ENCODE assay signal across 22 mouse cellular contexts in the genomic region with DNA sequence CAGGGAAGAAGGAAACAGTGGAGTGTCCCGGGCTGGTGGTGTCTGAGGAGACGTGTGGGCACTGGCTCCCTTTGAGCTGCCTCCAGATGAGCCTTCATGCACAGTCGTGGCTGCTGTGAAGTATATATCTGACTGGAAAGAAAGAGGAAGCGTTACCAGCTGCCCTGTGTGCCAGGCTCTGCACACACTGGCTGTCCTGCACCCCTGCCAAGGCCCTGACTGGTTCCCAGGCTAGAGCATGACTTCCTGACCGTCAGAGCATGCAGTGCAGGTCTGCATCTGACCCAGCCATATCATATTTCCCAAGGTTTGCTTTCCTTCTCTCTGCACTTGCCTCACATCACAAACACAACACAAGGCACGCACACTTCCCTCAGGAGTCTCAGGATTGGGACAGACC. TPM values are rescaled to one million over a fixed set of nuclear protein-coding genes. Genes with fewer than 3 reads are reported as not detected.
DNase-seq lines count a peak whose midpoint lies in the region; ATAC-seq and TF ChIP-seq lines count a peak whose summit lies in the region.
"Had no signal": no experiment of that assay in that cellular context is flagged by ENCODE, and none has a peak within 500 bp of the region (broad histone marks: within the 10 kb centered on the region; RNA-seq: fewer than 3 reads in every experiment).

No protein-coding gene starts in this region.

- DNase-seq in kidney, adult 18-20 months, result no peak
- peak; percentile 70 for DNase-seq in 416B (ENCODE audit: low read depth)
- peak; percentile 36 for DNase-seq in brain, adult 2 months (ENCODE audit: low read depth, low spot score)
- no peak for DNase-seq in cerebellum, adult 11-12 months
- DNase-seq in gastrocnemius, adult 8-10 months (ENCODE audit: low spot score in 2 of 2), result no peak
- DNase-seq in left cerebral cortex, adult 2 months (ENCODE audit: extremely low spot score in 1 of 2, low spot score in 2 of 2), result no peak
- DNase-seq: adrenal gland, adult 2 months; adrenal gland, postnatal 25 days; cerebellum, adult 11 months; cerebellum, adult 9-10 months; cerebellum, postnatal 25 days; forebrain, postnatal 0 days; gastrocnemius, postnatal 25 days; heart, postnatal 14 days had no signal

- intact Hi-C loops in left cerebral cortex, adult 2 months (cut with DNase I), result loop anchor here (5.0 to 10.0 kb wide), 2 partner anchors 140 to 413 kb away; partner anchors contain the start of gene Garnl3

- H3K9ac ChIP-seq in kidney, embryonic 14.5 days (ENCODE audit: low read depth, low read length), result no peak overlapping the region
- H3K9ac ChIP-seq: forebrain, embryonic 13.5 days; forebrain, postnatal 0 days; heart, embryonic 15.5 days; hindbrain, embryonic 14.5 days had no signal

- H3K4me2 ChIP-seq in kidney, embryonic 14.5 days (replicated peaks; ENCODE audit: low read depth, low read length), result no peak overlapping the region
- H3K4me2 ChIP-seq: forebrain, embryonic 13.5 days; heart, embryonic 11.5 days; heart, embryonic 15.5 days; hindbrain, embryonic 14.5 days had no signal

- ATAC-seq in kidney, embryonic 14.5 days (ENCODE audit: low FRiP score, low TSS enrichment), result peak; percentile 62; the same call in 1 of the 2 replicates
- peak; percentile 40; the same call in 1 of the 2 replicates for ATAC-seq in megakaryocyte, adult 5-6 weeks (ENCODE audit: poor library complexity, severe bottlenecking)
- ATAC-seq: forebrain, embryonic 13.5 days; forebrain, postnatal 0 days had no signal

- H3K27me3 ChIP-seq in kidney, embryonic 14.5 days (ENCODE audit: control insufficient read depth, insufficient read depth, low read length), result no peaks in the 10 kb centered on the region
- H3K27me3 ChIP-seq: forebrain, embryonic 13.5 days; heart, embryonic 15.5 days had no signal

- 0 out of 2 replicates have a peak, but pooled peaks cover 2% of the 10 kb centered on the region for H3K4me1 ChIP-seq in kidney, embryonic 14.5 days (ENCODE audit: control insufficient read depth, insufficient read depth, low read length)
- H3K4me1 ChIP-seq: forebrain, embryonic 13.5 days; heart, embryonic 15.5 days; hindbrain, embryonic 10.5 days had no signal

- H3K36me3 ChIP-seq in kidney, embryonic 14.5 days (ENCODE audit: control insufficient read depth, insufficient read depth, low read length), result no peaks in the 10 kb centered on the region
- H3K36me3 ChIP-seq: embryonic facial prominence, embryonic 10.5 days; heart, embryonic 15.5 days; hindbrain, embryonic 10.5 days had no signal

- no peak overlapping the region for H3K4me3 ChIP-seq in kidney, embryonic 14.5 days (ENCODE audit: low read length)
- H3K4me3 ChIP-seq in left cerebral cortex, adult 2 months, result no peak overlapping the region
- H3K4me3 ChIP-seq: embryonic facial prominence, embryonic 10.5 days; forebrain, embryonic 13.5 days; heart, embryonic 15.5 days; hindbrain, embryonic 10.5 days had no signal

- WGBS in kidney, embryonic 14.5 days, result 38% methylated on average over 6 of the region's 6 CpGs

- no peak overlapping the region for H3K27ac ChIP-seq in kidney, embryonic 14.5 days (ENCODE audit: low read depth, low read length)
- H3K27ac ChIP-seq in left cerebral cortex, adult 2 months, result no peak overlapping the region
- H3K27ac ChIP-seq: embryonic facial prominence, embryonic 10.5 days; forebrain, embryonic 13.5 days; heart, embryonic 15.5 days; hindbrain, embryonic 10.5 days; hindbrain, embryonic 14.5 days had no signal

- no peaks in the 10 kb centered on the region for H3K9me3 ChIP-seq in kidney, embryonic 14.5 days (ENCODE audit: control insufficient read depth, low read length)
- H3K9me3 ChIP-seq: embryonic facial prominence, embryonic 10.5 days; forebrain, embryonic 13.5 days; heart, embryonic 15.5 days; hindbrain, embryonic 10.5 days had no signal

- no peak for TF ChIP-seq CTCF in left cerebral cortex, adult 2 months (IDR thresholded peaks at IDR 0.05)

RNA-seq across cellular contexts. Expression of gene Slc2a8, which starts 10.2 kb away (rescaled TPM):
- 19.0 and 21.1 TPM in 2 replicates for polyA plus RNA-seq in kidney, embryonic 14.5 days (2014; fragmentation: Nextera tagmentation; extraction: Ambion mirVana)
- 1.4 and 1.5 TPM in 2 replicates for total RNA-seq in megakaryocyte, adult 5-6 weeks (2015)
- 0.89 and 1.8 TPM in 2 replicates for total RNA-seq in megakaryocyte, adult 5-6 weeks (2017)
- 10 to 100 TPM in 3 of 4 experiments, 1 to 10 TPM in 1; 9.6 to 12.7 (median 10.2) TPM for total RNA-seq in gastrocnemius, adult 8-10 months (2022)
- 10 to 100 TPM; 23.9 to 26.7 TPM for total RNA-seq in left cerebral cortex, adult 2 months (2021)

RNA-seq across cellular contexts. Expression of gene Lrsam1, which starts 30.7 kb away (rescaled TPM):
- 5.8 and 8.8 TPM in 2 replicates for polyA plus RNA-seq in kidney, embryonic 14.5 days (2014; fragmentation: Nextera tagmentation; extraction: Ambion mirVana)
- 3.2 and 5.5 TPM in 2 replicates for total RNA-seq in megakaryocyte, adult 5-6 weeks (2015)
- total RNA-seq in megakaryocyte, adult 5-6 weeks (2017), result 7.2 and 10.6 TPM in 2 replicates
- total RNA-seq in gastrocnemius, adult 8-10 months (2022), result 10 to 100 TPM; 10.1 to 14.6 (median 11.8) TPM
- total RNA-seq in left cerebral cortex, adult 2 months (2021), result 10 to 100 TPM; 37.6 to 38.2 TPM

RNA-seq across cellular contexts. Expression of gene Rpl12, which starts 30.8 kb away (rescaled TPM):
- 249 and 308 TPM in 2 replicates for polyA plus RNA-seq in kidney, embryonic 14.5 days (2014; fragmentation: Nextera tagmentation; extraction: Ambion mirVana)
- 1,104 and 1,138 TPM in 2 replicates for total RNA-seq in megakaryocyte, adult 5-6 weeks (2015)
- 1,103 and 1,144 TPM in 2 replicates for total RNA-seq in megakaryocyte, adult 5-6 weeks (2017)
- 100 to 1,000 TPM in 2 of 4 experiments, 10 to 100 TPM in 2; 77.4 to 121 (median 96.8) TPM for total RNA-seq in gastrocnemius, adult 8-10 months (2022)
- 100 to 1,000 TPM; 110 to 129 TPM for total RNA-seq in left cerebral cortex, adult 2 months (2021)

Comparison
In these comparisons a context has a peak if more than half of its experiments do, and no peak if none do; other contexts are left out.
1. DNase-seq: peak in 416B (single experiment) and brain, adult 2 months (single experiment); none in kidney, adult 18-20 months (single experiment), cerebellum, adult 11-12 months (single experiment), gastrocnemius, adult 8-10 months (0 of 2) and left cerebral cortex, adult 2 months (0 of 2).
2. RNA of gene Rpl12, which starts 30.8 kb away (total RNA-seq): 1,103 to 1,144 TPM in megakaryocyte, adult 5-6 weeks; 110 to 129 TPM in left cerebral cortex, adult 2 months and 77.4 to 121 TPM in gastrocnemius, adult 8-10 months; every median in the first group is over 4 times any median in the second.